Mouse (Mus musculus): Measurements from ENCODE around the gene Gm11555. TPM values are rescaled to one million over a fixed set of nuclear protein-coding genes. Genes with fewer than 3 reads are reported as not detected.
"Not testable (repeated sequence)": the region's sequence is repeated elsewhere in the genome, so short reads cannot be mapped to it uniquely, and the experiment has no call there.

Gene Gm11555
- polyA plus RNA-seq, 1 experiment from 2014 or later, result not detected

DNA sequence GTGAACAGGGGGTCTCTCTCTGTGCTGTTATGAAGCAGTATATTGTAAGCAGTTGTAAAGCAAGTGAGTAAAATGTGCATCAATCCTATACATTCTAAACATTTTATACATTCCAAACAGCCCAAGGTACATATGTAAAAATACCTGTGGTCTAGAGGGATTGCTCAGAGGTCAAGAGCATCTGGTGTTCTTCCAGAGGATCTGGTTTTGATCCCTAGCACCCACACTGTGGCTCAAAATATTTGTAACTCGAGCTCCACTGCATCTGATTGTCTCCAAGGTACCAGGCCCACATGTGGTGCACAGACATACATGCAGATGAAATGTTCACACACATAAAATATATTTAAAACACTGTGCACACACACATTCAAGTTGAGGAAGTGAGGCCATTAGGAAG is 9.1 kb downstream of the Gm11555 start:
- 55% methylated on average over 1 of the region's 1 CpGs for WGBS
- Histone ChIP-seq H3K4me3 (replicated peaks) (no peak overlapping the region), H3K27me3 (replicated peaks) (no peaks in the 10 kb centered on the region), H3K36me3 (no peaks in the 10 kb centered on the region), H3K27ac (replicated peaks) (no peak overlapping the region), H3K4me2 (no peak overlapping the region), H3K9me3 (replicated peaks) (no peaks in the 10 kb centered on the region), H3K9ac (replicated peaks) (no peak overlapping the region), H3K4me1 (no peaks in the 10 kb centered on the region)
- no peak for ATAC-seq (ENCODE audit: low FRiP score)

DNA sequence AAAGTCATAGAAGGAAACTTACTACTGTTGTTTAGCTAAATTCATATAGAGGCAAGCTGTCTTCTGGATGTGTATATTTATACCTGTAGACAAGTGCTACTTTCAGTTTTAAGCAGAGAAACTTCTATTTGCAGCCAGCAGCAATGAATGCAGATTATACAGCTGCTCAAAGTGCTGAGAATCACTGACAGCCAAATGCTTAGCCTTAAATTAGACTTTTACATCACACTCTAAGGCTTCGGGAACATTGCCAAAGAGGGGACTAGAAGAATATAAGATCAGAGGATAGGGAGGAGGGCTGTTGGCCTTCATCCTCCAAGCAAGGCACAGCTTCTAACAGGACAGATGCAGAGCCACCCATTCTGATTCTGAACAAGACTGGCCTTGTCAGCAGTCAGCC is 12.9 kb downstream of the Gm11555 start:
- no peak overlapping the region for H3K9ac ChIP-seq (replicated peaks)
- 71% methylated on average over 1 of the region's 1 CpGs for WGBS
- H3K27me3 ChIP-seq (replicated peaks), result no peaks in the 10 kb centered on the region
- H3K9me3 ChIP-seq (replicated peaks), result no peaks in the 10 kb centered on the region
- H3K4me1 ChIP-seq, result no peaks in the 10 kb centered on the region
- no peak for ATAC-seq (ENCODE audit: low FRiP score)
- H3K4me2 ChIP-seq, result no peak overlapping the region
- no peak overlapping the region for H3K27ac ChIP-seq (replicated peaks)
- H3K4me3 ChIP-seq (replicated peaks), result no peak overlapping the region
- H3K36me3 ChIP-seq, result no peaks in the 10 kb centered on the region

DNA sequence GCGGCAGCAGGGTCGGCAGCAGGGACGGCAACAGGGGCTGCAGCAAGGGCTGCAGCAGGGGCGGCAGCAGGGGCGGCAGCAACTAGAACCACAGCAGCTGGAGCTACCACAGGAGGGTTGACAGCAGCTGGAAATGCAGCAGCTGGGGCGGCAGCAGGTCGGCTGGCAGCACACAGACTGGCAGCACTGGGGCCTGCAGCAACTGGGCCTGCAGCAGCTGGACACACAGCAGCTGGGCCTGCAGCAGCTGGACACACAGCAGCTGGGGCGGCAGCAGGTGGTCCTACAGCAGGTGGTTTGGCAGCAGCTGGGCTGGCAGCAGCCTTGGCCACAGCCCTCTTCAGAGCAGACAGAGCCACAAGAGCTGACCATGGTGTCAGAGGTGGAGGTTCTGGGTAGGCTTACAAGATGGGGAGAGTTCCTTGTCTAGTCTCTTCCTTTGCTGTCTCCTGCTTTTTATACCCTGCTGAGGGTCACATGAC is 15.3 kb downstream of the Gm11555 start, which contains the start of gene Krtap4-2:
Krtap4-2 (minus strand) TSS at position 432 of the 482 bp plus-strand sequence.
- no peak for ATAC-seq (ENCODE audit: low FRiP score)
- H3K27me3 ChIP-seq (replicated peaks), result no peaks in the 10 kb centered on the region
- H3K9ac ChIP-seq (replicated peaks), result no peak within 1 kb of the TSS
- H3K4me1 ChIP-seq, result no peaks in the 10 kb centered on the region
- no peaks in the 10 kb centered on the region for H3K9me3 ChIP-seq (replicated peaks)
- H3K4me3 ChIP-seq (replicated peaks), result no peak within 1 kb of the TSS
- no peaks in the 10 kb centered on the region for H3K36me3 ChIP-seq
- no peak within 1 kb of the TSS for H3K27ac ChIP-seq (replicated peaks)
- 38% methylated on average over 8 of the region's 8 CpGs for WGBS
- H3K4me2 ChIP-seq, result no peak within 1 kb of the TSS

DNA sequence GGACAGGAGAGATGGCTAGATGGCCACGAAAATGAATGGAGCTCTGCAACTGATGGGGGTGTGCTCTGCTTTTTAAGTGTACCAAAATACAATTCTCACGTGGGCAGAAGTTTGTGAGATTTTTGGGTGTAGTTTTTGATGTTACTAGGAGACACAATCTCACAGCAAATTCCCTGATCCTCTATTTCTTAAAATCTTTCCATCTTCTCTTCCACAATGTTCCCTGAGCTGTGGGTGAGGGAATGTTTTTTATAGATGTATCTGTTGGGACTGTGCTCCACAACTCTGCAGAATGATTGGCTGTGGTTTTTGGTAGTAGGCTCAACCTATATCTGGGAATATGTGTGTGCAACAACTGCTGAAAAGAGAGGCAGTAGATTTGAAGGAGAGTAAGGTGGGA is 16.7 kb downstream of the Gm11555 start:
- H3K27me3 ChIP-seq (replicated peaks), result no peaks in the 10 kb centered on the region
- no peaks in the 10 kb centered on the region for H3K4me1 ChIP-seq
- no peaks in the 10 kb centered on the region for H3K36me3 ChIP-seq
- H3K4me2 ChIP-seq, result no peak overlapping the region
- H3K9ac ChIP-seq (replicated peaks), result no peak overlapping the region
- H3K4me3 ChIP-seq (replicated peaks), result no peak overlapping the region
- H3K27ac ChIP-seq (replicated peaks), result no peak overlapping the region
- ATAC-seq (ENCODE audit: low FRiP score), result no peak
- 61% methylated on average over 2 of the region's 2 CpGs for WGBS
- H3K9me3 ChIP-seq (replicated peaks), result no peaks in the 10 kb centered on the region

DNA sequence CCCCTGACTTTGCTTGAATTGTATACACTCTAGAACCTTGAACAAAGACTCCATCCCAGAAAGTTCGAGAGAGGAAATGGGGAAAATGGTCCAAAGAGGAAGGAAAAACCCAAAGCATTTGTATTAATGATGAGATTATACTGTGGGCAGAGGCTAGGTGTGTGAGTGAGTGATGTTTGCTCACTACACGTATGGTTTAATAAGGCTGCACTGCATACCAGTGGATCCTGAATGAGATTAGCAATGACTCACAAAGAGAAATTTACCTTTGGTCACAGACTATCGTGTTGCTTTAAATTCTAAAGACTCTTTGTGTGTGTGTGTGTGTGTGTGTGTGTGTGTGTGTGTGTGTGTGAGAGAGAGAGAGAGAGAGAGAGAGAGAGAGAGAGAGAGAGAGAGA is 19.1 kb downstream of the Gm11555 start:
- no peaks in the 10 kb centered on the region for H3K36me3 ChIP-seq
- 79% methylated on average over 3 of the region's 3 CpGs for WGBS
- H3K27me3 ChIP-seq (replicated peaks), result no peaks in the 10 kb centered on the region
- no peak overlapping the region for H3K27ac ChIP-seq (replicated peaks)
- H3K4me3 ChIP-seq (replicated peaks), result no peak overlapping the region
- no peak overlapping the region for H3K9ac ChIP-seq (replicated peaks)
- no peak overlapping the region for H3K4me2 ChIP-seq
- no peaks in the 10 kb centered on the region for H3K9me3 ChIP-seq (replicated peaks)
- no peak for ATAC-seq (ENCODE audit: low FRiP score)
- no peaks in the 10 kb centered on the region for H3K4me1 ChIP-seq

DNA sequence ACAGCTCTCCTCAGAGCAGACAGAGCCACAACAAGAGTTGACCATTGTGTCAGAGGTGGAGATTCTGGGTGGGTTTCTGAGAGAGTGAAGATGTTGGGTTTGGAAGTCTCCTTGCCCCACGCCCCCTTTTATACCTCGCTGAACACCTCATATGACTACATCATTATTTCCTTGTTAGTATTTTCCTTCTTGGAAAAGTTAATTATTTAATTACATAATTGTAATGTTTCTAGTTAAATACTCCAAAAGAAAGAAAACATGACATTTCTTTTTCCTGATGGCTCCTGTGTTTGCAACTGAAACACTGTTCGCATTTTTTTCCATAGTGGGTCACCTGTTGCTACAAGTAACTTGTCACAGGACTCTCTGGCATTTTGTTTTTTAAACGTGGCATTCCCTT is 21.9 kb downstream of the Gm11555 start, which contains the start of gene Krtap4-1:
Krtap4-1 (minus strand) TSS at position 101 of the 400 bp plus-strand sequence.
- Histone ChIP-seq H3K9me3 (replicated peaks) (no peaks in the 10 kb centered on the region), H3K4me3 (replicated peaks) (no peak within 1 kb of the TSS), H3K9ac (replicated peaks) (no peak within 1 kb of the TSS), H3K4me1 (no peaks in the 10 kb centered on the region), H3K27ac (replicated peaks) (no peak within 1 kb of the TSS), H3K4me2 (no peak within 1 kb of the TSS), H3K27me3 (replicated peaks) (no peaks in the 10 kb centered on the region), H3K36me3 (no peaks in the 10 kb centered on the region)
- ATAC-seq (ENCODE audit: low FRiP score), result no peak
- WGBS, result 84% methylated on average over 4 of the region's 4 CpGs

DNA sequence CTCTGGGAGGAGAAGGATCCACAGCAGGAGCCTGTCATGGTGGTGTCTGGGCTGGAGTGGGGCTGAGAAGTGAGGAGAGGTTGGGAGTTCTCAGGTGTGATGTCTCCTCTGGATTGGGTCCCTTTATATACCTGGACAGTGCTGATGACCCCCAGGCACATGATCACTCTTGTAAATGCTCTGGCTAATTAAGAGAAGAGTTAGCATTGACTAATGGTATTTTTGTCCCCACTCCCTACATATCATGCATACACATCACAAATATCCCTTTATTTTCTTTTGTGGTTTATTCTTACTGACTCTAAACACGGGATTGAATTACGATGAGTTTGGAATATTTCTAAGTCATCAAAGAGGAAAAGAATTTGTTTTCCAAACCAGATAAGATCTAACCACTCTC is 29.7 kb downstream of the Gm11555 start, which contains the start of gene Gm11562:
Gm11562 (minus strand) TSS at position 101 of the 400 bp plus-strand sequence.
- Histone ChIP-seq H3K36me3 (no peaks in the 10 kb centered on the region), H3K27me3 (replicated peaks) (no peaks in the 10 kb centered on the region), H3K4me2 (no peak within 1 kb of the TSS), H3K9me3 (replicated peaks) (no peaks in the 10 kb centered on the region), H3K4me3 (replicated peaks) (no peak within 1 kb of the TSS), H3K9ac (replicated peaks) (no peak within 1 kb of the TSS), H3K27ac (replicated peaks) (no peak within 1 kb of the TSS), H3K4me1 (no peaks in the 10 kb centered on the region)
- ATAC-seq (ENCODE audit: low FRiP score), result no peak
- 95% methylated on average over 2 of the region's 2 CpGs for WGBS

- Histone ChIP-seq H3K9me3 (replicated peaks) (no peaks in the 10 kb centered on the region), H3K4me3 (replicated peaks) (no peak within 1 kb of the TSS)
- ATAC-seq (ENCODE audit: low FRiP score), result no peak
These were observed 35.2 kb downstream of the Gm11555 start, which contains the start of gene Krtap2-4 for GRCm38 (mm10) chr11:99614796-99615363. Gene Krtap2-4 (minus strand): TSS chr11:99614846.

DNA sequence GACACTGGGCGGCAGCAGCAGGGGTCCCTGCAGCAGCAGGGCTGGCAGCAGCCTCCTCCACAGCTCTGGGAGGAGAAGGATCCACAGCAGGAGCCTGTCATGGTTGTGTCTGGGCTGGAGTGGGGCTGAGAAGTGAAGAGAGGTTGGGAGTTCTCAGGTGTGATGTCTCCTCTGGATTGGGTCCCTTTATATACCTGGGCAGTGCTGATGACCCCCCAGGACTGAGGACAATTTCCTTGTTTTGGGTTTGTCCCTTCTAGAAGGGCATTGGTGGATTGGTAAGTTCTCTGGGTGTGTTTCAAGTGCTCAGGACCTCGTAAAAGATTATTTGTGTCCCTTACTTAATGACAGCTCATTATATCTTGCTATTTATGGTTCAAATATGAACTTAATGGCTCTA is 39.9 kb downstream of the Gm11555 start, which contains the start of gene Gm11937:
Gm11937 (minus strand) TSS at position 101 of the 400 bp plus-strand sequence.
- ATAC-seq (ENCODE audit: low FRiP score); H3K4me1 ChIP-seq; H3K4me3 ChIP-seq (replicated peaks); H3K27me3 ChIP-seq (replicated peaks); H3K36me3 ChIP-seq; H3K9me3 ChIP-seq (replicated peaks); H3K4me2 ChIP-seq; H3K27ac ChIP-seq (replicated peaks); H3K9ac ChIP-seq (replicated peaks): not testable (repeated sequence)
- 64% methylated on average over 1 of the region's 2 CpGs for WGBS

More at GRCm38 (mm10) chr11:99614796-99615363, 35.2 kb downstream of the Gm11555 start, which contains the start of gene Krtap2-4:
- no peak within 1 kb of the TSS for H3K9ac ChIP-seq (replicated peaks)
- no peak within 1 kb of the TSS for H3K4me2 ChIP-seq
- no peak within 1 kb of the TSS for H3K27ac ChIP-seq (replicated peaks)
- 76% methylated on average over 3 of the region's 3 CpGs for WGBS
- no peaks in the 10 kb centered on the region for H3K36me3 ChIP-seq
- H3K4me1 ChIP-seq, result no peaks in the 10 kb centered on the region
- H3K27me3 ChIP-seq (replicated peaks), result no peaks in the 10 kb centered on the region

DNA sequence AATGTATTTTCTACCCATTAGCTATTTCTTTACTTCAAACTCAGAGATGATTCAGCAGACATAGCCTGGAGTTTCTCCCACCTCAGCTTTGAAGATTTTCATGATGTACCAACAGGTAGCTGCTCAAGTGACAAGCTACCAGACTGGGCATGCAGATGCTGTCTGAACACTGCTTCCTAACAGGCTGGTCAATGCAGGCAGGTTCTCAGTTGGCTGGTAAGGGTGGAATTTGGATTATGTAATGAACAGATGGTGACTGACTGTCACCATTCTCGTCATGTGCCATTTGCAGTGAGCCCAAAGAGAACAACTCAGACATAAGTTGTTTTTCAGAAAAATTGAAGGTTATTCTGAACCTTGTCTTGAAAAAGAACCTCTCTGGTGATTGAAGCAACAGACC is 40.9 kb downstream of the Gm11555 start:
- WGBS, result 96% methylated on average over 1 of the region's 1 CpGs
- Histone ChIP-seq H3K27ac (replicated peaks) (no peak overlapping the region), H3K4me1 (no peaks in the 10 kb centered on the region)

GRCm38 (mm10) chr11:99603208-99603607 is 46.8 kb downstream of the Gm11555 start, which contains the start of gene Gm11938:
Gene Gm11938 (minus strand): TSS chr11:99603308.
- ATAC-seq (ENCODE audit: low FRiP score); H3K9me3 ChIP-seq (replicated peaks); H3K27ac ChIP-seq (replicated peaks); H3K4me1 ChIP-seq; H3K4me2 ChIP-seq; H3K27me3 ChIP-seq (replicated peaks); H3K4me3 ChIP-seq (replicated peaks); H3K9ac ChIP-seq (replicated peaks); H3K36me3 ChIP-seq: not testable (repeated sequence)
- 76% methylated on average over 1 of the region's 1 CpGs for WGBS

More for the DNA sequence above, 40.9 kb downstream of the Gm11555 start:
- Histone ChIP-seq H3K4me3 (replicated peaks) (no peak overlapping the region), H3K9me3 (replicated peaks) (no peaks in the 10 kb centered on the region), H3K9ac (replicated peaks) (no peak overlapping the region), H3K27me3 (replicated peaks) (no peaks in the 10 kb centered on the region), H3K4me2 (no peak overlapping the region), H3K36me3 (no peaks in the 10 kb centered on the region)
- ATAC-seq (ENCODE audit: low FRiP score), result no peak
